Mouse (Mus musculus): ENCODE results near the gene Zfp316. TPM values are rescaled to one million over a fixed set of nuclear protein-coding genes. Genes with fewer than 3 reads are reported as not detected.

Gene Zfp316
- polyA plus RNA-seq, 1 experiment from 2014 or later = 2.2 TPM

DNA sequence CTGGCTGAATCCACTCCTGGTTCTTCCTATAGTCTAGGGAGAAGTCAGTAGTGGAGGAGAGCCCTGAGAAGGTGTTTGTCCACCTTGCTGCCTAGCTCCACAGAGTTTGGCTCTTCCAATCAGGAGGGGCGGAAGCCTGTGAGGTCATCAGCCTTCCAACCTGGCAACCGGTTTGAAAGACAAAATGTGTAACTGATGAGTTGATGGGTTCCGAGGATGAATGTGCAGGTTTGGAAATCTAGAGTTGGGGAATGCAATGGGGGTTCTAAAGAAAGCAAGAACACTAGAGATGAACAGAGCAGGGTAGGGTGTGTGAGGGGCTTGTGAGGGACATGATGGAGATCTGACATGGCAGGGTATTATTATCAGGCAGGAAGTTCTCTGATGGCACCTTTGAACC lies 43.0 kb downstream of the Zfp316 start, which contains the start of gene Spdye4a:
Gene Spdye4a (minus strand): TSS at position 101 of the 400 bp plus-strand sequence.
- WGBS = 73% methylated on average over 3 of the region's 3 CpGs
- H3K4me2 ChIP-seq (replicated peaks; ENCODE audit: low read depth, low read length) = no peak within 1 kb of the TSS
- H3K9me3 ChIP-seq (ENCODE audit: control insufficient read depth, low read length) = peaks cover 2% of the 10 kb centered on the region; the same call in 1 of the 2 replicates
- H3K4me1 ChIP-seq (ENCODE audit: control insufficient read depth, insufficient read depth, low read length) = no peaks in the 10 kb centered on the region
- no peak for ATAC-seq (ENCODE audit: low FRiP score, low TSS enrichment)
- no peak within 1 kb of the TSS for H3K9ac ChIP-seq (ENCODE audit: low read depth, low read length)
- H3K4me3 ChIP-seq (ENCODE audit: low read length) = no peak within 1 kb of the TSS
- H3K27ac ChIP-seq (ENCODE audit: low read depth, low read length) = no peak within 1 kb of the TSS
- H3K36me3 ChIP-seq (ENCODE audit: control insufficient read depth, insufficient read depth, low read length) = no peaks in the 10 kb centered on the region
- no peaks in the 10 kb centered on the region for H3K27me3 ChIP-seq (ENCODE audit: control insufficient read depth, insufficient read depth, low read length)

DNA sequence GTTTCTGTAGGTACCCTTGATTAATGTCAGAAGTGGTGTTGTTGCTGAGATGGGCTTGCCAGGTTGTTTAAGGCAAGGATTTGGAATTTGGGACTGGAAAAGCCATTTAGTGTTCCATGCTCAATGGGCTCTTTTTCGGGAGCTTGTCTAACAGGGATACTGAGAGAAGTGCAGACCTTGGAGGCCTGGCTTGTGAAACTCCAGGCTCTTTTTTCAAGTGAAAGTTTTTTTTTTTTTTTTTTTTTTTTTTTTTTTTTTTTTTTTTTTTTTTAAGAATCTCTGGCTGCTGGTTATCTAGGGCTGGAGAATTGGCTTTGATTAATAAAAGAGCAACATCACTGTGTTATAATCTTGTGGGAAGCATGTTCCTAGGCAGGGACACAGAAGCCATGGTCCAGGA lies 47.5 kb downstream of the Zfp316 start:
- 91% methylated on average over 1 of the region's 1 CpGs for WGBS
- no peak for ATAC-seq (ENCODE audit: low FRiP score, low TSS enrichment)
- no peaks in the 10 kb centered on the region for H3K27me3 ChIP-seq (ENCODE audit: control insufficient read depth, insufficient read depth, low read length)
- no peak overlapping the region for H3K9ac ChIP-seq (ENCODE audit: low read depth, low read length)
- no peaks in the 10 kb centered on the region for H3K36me3 ChIP-seq (ENCODE audit: control insufficient read depth, insufficient read depth, low read length)
- no peak overlapping the region for H3K4me2 ChIP-seq (replicated peaks; ENCODE audit: low read depth, low read length)
- no peak overlapping the region for H3K4me3 ChIP-seq (ENCODE audit: low read length)
- H3K9me3 ChIP-seq (ENCODE audit: control insufficient read depth, low read length) = no peaks in the 10 kb centered on the region
- H3K4me1 ChIP-seq (ENCODE audit: control insufficient read depth, insufficient read depth, low read length) = no peaks in the 10 kb centered on the region
- no peak overlapping the region for H3K27ac ChIP-seq (ENCODE audit: low read depth, low read length)

DNA sequence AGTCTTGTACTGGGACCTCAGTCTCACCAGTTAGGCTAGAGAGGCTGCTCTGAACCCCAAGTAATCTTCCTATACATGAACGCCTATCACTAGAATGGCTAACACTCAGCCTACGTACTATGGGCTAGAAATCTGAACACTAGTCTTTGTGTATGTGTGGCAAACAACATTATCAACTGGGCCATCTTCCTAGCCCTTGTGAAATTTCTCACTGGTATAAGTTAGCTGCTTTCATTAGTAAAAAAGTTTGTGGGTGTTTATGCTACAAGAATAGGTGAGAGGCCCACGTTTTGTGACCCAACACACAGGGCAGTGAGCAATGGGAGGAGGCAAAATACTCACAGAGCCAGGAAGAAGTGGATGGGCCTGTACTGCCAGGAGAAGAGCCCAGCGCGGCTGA lies 48.8 kb downstream of the Zfp316 start:
- ATAC-seq (ENCODE audit: low FRiP score, low TSS enrichment) = no peak
- WGBS = 79% methylated on average over 5 of the region's 5 CpGs
- Histone ChIP-seq H3K27me3 (ENCODE audit: control insufficient read depth, insufficient read depth, low read length) (no peaks in the 10 kb centered on the region), H3K4me1 (ENCODE audit: control insufficient read depth, insufficient read depth, low read length) (no peaks in the 10 kb centered on the region), H3K36me3 (ENCODE audit: control insufficient read depth, insufficient read depth, low read length) (no peaks in the 10 kb centered on the region), H3K9ac (ENCODE audit: low read depth, low read length) (no peak overlapping the region), H3K27ac (ENCODE audit: low read depth, low read length) (no peak overlapping the region), H3K9me3 (ENCODE audit: control insufficient read depth, low read length) (no peaks in the 10 kb centered on the region), H3K4me2 (replicated peaks; ENCODE audit: low read depth, low read length) (no peak overlapping the region), H3K4me3 (ENCODE audit: low read length) (no peak overlapping the region)

DNA sequence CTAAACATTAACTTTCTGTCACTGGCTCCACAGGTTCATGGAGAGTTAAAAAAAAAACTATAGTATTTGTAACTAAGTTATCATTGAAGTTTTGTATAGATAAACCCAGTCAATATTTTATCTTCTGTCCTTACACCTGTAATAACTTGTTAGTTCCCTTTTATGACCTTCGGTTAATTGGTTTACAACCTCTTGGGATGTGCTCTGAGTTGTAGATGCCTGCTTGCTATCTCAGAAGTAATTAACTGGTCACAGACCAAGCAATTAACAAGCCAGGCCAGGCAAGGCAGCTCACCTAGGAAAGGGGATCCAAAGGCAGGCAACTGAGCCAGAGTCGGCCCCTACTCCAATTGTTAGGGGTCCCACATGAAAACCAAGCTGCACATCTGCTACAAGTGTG lies 56.0 kb downstream of the Zfp316 start:
- Histone ChIP-seq H3K9ac (ENCODE audit: low read depth, low read length) (no peak overlapping the region), H3K4me3 (ENCODE audit: low read length) (no peak overlapping the region), H3K36me3 (ENCODE audit: control insufficient read depth, insufficient read depth, low read length) (no peaks in the 10 kb centered on the region), H3K9me3 (ENCODE audit: control insufficient read depth, low read length) (peaks cover under 1% of the 10 kb centered on the region; the same call in 1 of the 2 replicates), H3K27ac (ENCODE audit: low read depth, low read length) (no peak overlapping the region), H3K4me2 (replicated peaks; ENCODE audit: low read depth, low read length) (no peak overlapping the region), H3K27me3 (ENCODE audit: control insufficient read depth, insufficient read depth, low read length) (no peaks in the 10 kb centered on the region), H3K4me1 (ENCODE audit: control insufficient read depth, insufficient read depth, low read length) (no peaks in the 10 kb centered on the region)
- WGBS = 52% methylated on average over 2 of the region's 2 CpGs
- no peak for ATAC-seq (ENCODE audit: low FRiP score, low TSS enrichment)

DNA sequence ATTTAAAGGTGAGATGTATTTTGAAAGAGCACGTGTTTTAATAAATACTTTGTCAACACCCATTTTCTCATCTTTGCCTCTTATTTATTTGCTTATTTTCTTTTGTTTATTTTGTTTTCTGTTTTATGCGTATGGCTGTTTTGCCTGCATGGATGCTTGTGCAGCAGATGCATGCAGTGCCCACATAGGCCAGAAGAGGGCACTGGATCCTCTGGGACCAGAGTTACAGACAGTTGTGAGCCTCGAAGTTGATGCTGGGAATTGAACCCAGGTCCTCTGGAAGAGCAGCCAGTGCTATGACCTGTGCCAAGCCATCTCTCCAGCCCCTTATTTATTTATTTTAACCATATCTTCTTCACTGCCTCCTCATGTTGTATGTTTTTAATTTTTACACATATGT lies 64.8 kb downstream of the Zfp316 start:
- WGBS = 75% methylated on average over 3 of the region's 3 CpGs
- Histone ChIP-seq H3K27me3 (ENCODE audit: control insufficient read depth, insufficient read depth, low read length) (no peaks in the 10 kb centered on the region), H3K36me3 (ENCODE audit: control insufficient read depth, insufficient read depth, low read length) (no peaks in the 10 kb centered on the region), H3K4me3 (ENCODE audit: low read length) (no peak overlapping the region), H3K27ac (ENCODE audit: low read depth, low read length) (no peak overlapping the region), H3K9ac (ENCODE audit: low read depth, low read length) (no peak overlapping the region), H3K9me3 (ENCODE audit: control insufficient read depth, low read length) (peaks cover 5% of the 10 kb centered on the region; the same call in 1 of the 2 replicates), H3K4me2 (replicated peaks; ENCODE audit: low read depth, low read length) (no peak overlapping the region), H3K4me1 (ENCODE audit: control insufficient read depth, insufficient read depth, low read length) (no peaks in the 10 kb centered on the region)
- no peak for ATAC-seq (ENCODE audit: low FRiP score, low TSS enrichment)

Other genes starting within 250 kb of the Zfp316 start
- 28.7 and 48.3 TPM in 2 replicates for gene Rnf216, start 157.0 kb downstream of the Zfp316 start, polyA plus RNA-seq (2014; fragmentation: Nextera tagmentation; extraction: Ambion mirVana)
- 0.05 TPM in 1 of 2 replicates, not detected in the other for gene Olfr718-ps1, start 122.4 kb downstream of the Zfp316 start, polyA plus RNA-seq (2014; fragmentation: Nextera tagmentation; extraction: Ambion mirVana)
- 11.3 and 16.1 TPM in 2 replicates for gene Rbak, start 89.2 kb downstream of the Zfp316 start, polyA plus RNA-seq (2014; fragmentation: Nextera tagmentation; extraction: Ambion mirVana)
- not detected in 2 replicates for gene Spdye4b, start 89.0 kb downstream of the Zfp316 start, polyA plus RNA-seq (2014; fragmentation: Nextera tagmentation; extraction: Ambion mirVana)
- not detected in 2 replicates for gene Spdye4a, start 43.1 kb downstream of the Zfp316 start, polyA plus RNA-seq (2014; fragmentation: Nextera tagmentation; extraction: Ambion mirVana)
- gene Zfp12, start 34.9 kb downstream of the Zfp316 start, polyA plus RNA-seq (2014; fragmentation: Nextera tagmentation; extraction: Ambion mirVana) = 11.4 and 19.6 TPM in 2 replicates
- gene Zfp853, start 23.6 kb upstream of the Zfp316 start, polyA plus RNA-seq (2014; fragmentation: Nextera tagmentation; extraction: Ambion mirVana) = 0.06 and 0.08 TPM in 2 replicates
- gene E130309D02Rik, start 45.3 kb upstream of the Zfp316 start, polyA plus RNA-seq (2014; fragmentation: Nextera tagmentation; extraction: Ambion mirVana) = 34.5 and 39.9 TPM in 2 replicates
- 63.4 and 86.2 TPM in 2 replicates for gene Zdhhc4, start 59.2 kb upstream of the Zfp316 start, polyA plus RNA-seq (2014; fragmentation: Nextera tagmentation; extraction: Ambion mirVana)
- 0.06 and 0.20 TPM in 2 replicates for gene Grid2ip, start 87.3 kb upstream of the Zfp316 start, polyA plus RNA-seq (2014; fragmentation: Nextera tagmentation; extraction: Ambion mirVana)
- gene Kdelr2, start 133.8 kb upstream of the Zfp316 start, polyA plus RNA-seq (2014; fragmentation: Nextera tagmentation; extraction: Ambion mirVana) = 351 and 359 TPM in 2 replicates
- 5.4 and 7.2 TPM in 2 replicates for gene Daglb, start 194.6 kb upstream of the Zfp316 start, polyA plus RNA-seq (2014; fragmentation: Nextera tagmentation; extraction: Ambion mirVana)